Mouse (Mus musculus): ENCODE measurements at regions not wholly inside any gene's neighbourhood (a gene's known extent, or its start where the extent isn't known, plus 50 kb on each side); places are given as distances from the start of the nearest gene placed in this dataset.

- dilution Hi-C loops (cut with MboI; ENCODE audit: extremely low pct_ligation_motif_present, extremely low pct_unique_long_range_greater_than_20kb, low sequenced_read_pairs), result no loop called here
- no peak overlapping the region for H3K4me3 ChIP-seq (replicated peaks in 1 of 3; ENCODE audit: low read depth in 2 of 3, low read length in 2 of 3, poor library complexity in 1 of 3)
- H3K4me2 ChIP-seq (ENCODE audit: insufficient read depth, low read depth, poor library complexity, severe bottlenecking), result no peak overlapping the region
- peaks cover 2 to 7% of the 10 kb centered on the region in 2 experiments; a peak in 3 of 4 replicates for H3K4me1 ChIP-seq (ENCODE audit: control insufficient read depth in 1 of 2, insufficient read depth in 2 of 2)
- no peaks in the 10 kb centered on the region for H3K79me2 ChIP-seq (replicated peaks; ENCODE audit: control insufficient read depth, extremely low read depth, insufficient read depth, poor library complexity, severe bottlenecking)
- H3K9ac ChIP-seq (ENCODE audit: insufficient read depth, low read depth), result no peak overlapping the region
- no peak overlapping the region for H3K27ac ChIP-seq (ENCODE audit: insufficient read depth, low read depth)
- no peaks in the 10 kb centered on the region for H3K36me3 ChIP-seq (replicated peaks in 1 of 2; ENCODE audit: control insufficient read depth in 1 of 2, insufficient read depth in 1 of 2, low read length in 1 of 2)
- no peaks in the 10 kb centered on the region for H3K27me3 ChIP-seq (replicated peaks)
- no peak for DNase-seq (ENCODE audit: extremely low read depth)
- no peak for TF ChIP-seq MAX (IDR thresholded peaks at IDR 0.05; ENCODE audit: low read length)
- no peak for TF ChIP-seq RAD21 (IDR thresholded peaks at IDR 0.05; ENCODE audit: low read depth, low read length)
- no peak for TF ChIP-seq RCOR1 (conservative IDR thresholded peaks at IDR 0.05; ENCODE audit: low read depth, low read length)
- no peak for TF ChIP-seq USF2 (conservative IDR thresholded peaks at IDR 0.05; ENCODE audit: low read depth, low read length)
- no peak for TF ChIP-seq SIN3A (IDR thresholded peaks at IDR 0.05; ENCODE audit: low read length)
- no peak for TF ChIP-seq UBTF (IDR thresholded peaks at IDR 0.05; ENCODE audit: low read depth, low read length)
- TF ChIP-seq E2F4 (IDR thresholded peaks at IDR 0.05; ENCODE audit: insufficient replicate concordance, low read depth, low read length), result no peak
- TF ChIP-seq TCF12 (IDR thresholded peaks at IDR 0.05; ENCODE audit: low read depth, low read length), result no peak
- TF ChIP-seq USF1 (IDR thresholded peaks at IDR 0.05; ENCODE audit: low read depth, low read length), result no peak
- no peak for TF ChIP-seq POLR2AphosphoS2 (IDR thresholded peaks at IDR 0.05; ENCODE audit: low read depth, low read length)
- in situ Hi-C loops (cut with MboI; ENCODE audit: low pct_ligation_motif_present, low pct_unique_long_range_greater_than_20kb, low sequenced_read_pairs), result no loop called here
- no peaks in the 10 kb centered on the region for H3K9me3 ChIP-seq (replicated peaks; ENCODE audit: low read length)
Measured at GRCm38 (mm10) chr12:36790866-36791265, 317.5 kb upstream of the Meox2 start.

DNA sequence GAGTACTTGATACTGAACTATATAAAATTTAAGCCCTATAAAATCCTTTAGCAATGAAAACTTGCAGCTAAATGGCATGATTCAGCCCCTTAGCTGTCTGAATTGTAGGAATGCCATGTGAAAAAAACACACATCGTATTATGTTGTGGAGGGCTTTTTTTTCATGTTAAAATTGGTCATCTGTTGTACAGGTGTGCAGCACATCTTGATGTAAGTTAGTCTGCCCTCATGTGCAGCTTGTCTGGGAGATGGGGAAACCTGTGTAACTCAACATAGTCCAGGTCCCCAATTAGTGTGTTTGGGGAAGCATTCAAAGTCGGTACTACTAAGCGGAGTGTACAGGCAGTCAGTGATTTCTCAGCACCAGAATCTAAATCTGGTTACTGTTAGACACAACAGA, 316.9 kb upstream of the Meox2 start:
- Histone ChIP-seq H3K9me3 (replicated peaks; ENCODE audit: low read length) (no peaks in the 10 kb centered on the region), H3K36me3 (replicated peaks in 1 of 2; ENCODE audit: control insufficient read depth in 1 of 2, insufficient read depth in 1 of 2, low read length in 1 of 2) (no peaks in the 10 kb centered on the region), H3K9ac (ENCODE audit: insufficient read depth, low read depth) (no peak overlapping the region), H3K27ac (ENCODE audit: insufficient read depth, low read depth) (no peak overlapping the region), H3K4me3 (replicated peaks in 1 of 3; ENCODE audit: low read depth in 2 of 3, low read length in 2 of 3, poor library complexity in 1 of 3) (no peak overlapping the region), H3K4me2 (ENCODE audit: insufficient read depth, low read depth, poor library complexity, severe bottlenecking) (no peak overlapping the region), H3K27me3 (replicated peaks) (no peaks in the 10 kb centered on the region), H3K4me1 (ENCODE audit: control insufficient read depth in 1 of 2, insufficient read depth in 2 of 2) (peaks cover 2 to 7% of the 10 kb centered on the region in 2 experiments; a peak in 3 of 4 replicates), H3K79me2 (replicated peaks; ENCODE audit: control insufficient read depth, extremely low read depth, insufficient read depth, poor library complexity, severe bottlenecking) (no peaks in the 10 kb centered on the region)
- dilution Hi-C loops (cut with MboI; ENCODE audit: extremely low pct_ligation_motif_present, extremely low pct_unique_long_range_greater_than_20kb, low sequenced_read_pairs), result no loop called here
- TF ChIP-seq EP300 (IDR thresholded peaks at IDR 0.05; ENCODE audit: low read length), result no peak
- no peak for TF ChIP-seq MYC (IDR thresholded peaks at IDR 0.05; ENCODE audit: low read depth, low read length)
- TF ChIP-seq USF1 (IDR thresholded peaks at IDR 0.05; ENCODE audit: low read depth, low read length), result no peak
- TF ChIP-seq CTCF (conservative IDR thresholded peaks at IDR 0.05 in 1 of 2, IDR thresholded peaks at IDR 0.05 in 1 of 2; ENCODE audit: low read depth in 2 of 2, low read length in 2 of 2), result no peak
- no peak for TF ChIP-seq PAX5 (IDR thresholded peaks at IDR 0.05; ENCODE audit: low read length)
- no peak for TF ChIP-seq ZMIZ1 (IDR thresholded peaks at IDR 0.05; ENCODE audit: low read depth, low read length)
- no peak for TF ChIP-seq UBTF (IDR thresholded peaks at IDR 0.05; ENCODE audit: low read depth, low read length)
- no peak for TF ChIP-seq BHLHE40 (IDR thresholded peaks at IDR 0.05; ENCODE audit: low read depth, low read length)
- TF ChIP-seq MAX (IDR thresholded peaks at IDR 0.05; ENCODE audit: low read length), result no peak
- no peak for TF ChIP-seq NRF1 (IDR thresholded peaks at IDR 0.05; ENCODE audit: low read depth, low read length)
- no peak for TF ChIP-seq JUND (conservative IDR thresholded peaks at IDR 0.05; ENCODE audit: low read depth, low read length)
- no peak for TF ChIP-seq CHD1 (IDR thresholded peaks at IDR 0.05; ENCODE audit: low read depth, low read length)
- no peak for TF ChIP-seq ETS1 (conservative IDR thresholded peaks at IDR 0.05; ENCODE audit: low read depth, low read length)
- TF ChIP-seq HCFC1 (IDR thresholded peaks at IDR 0.05; ENCODE audit: low read depth, low read length), result no peak
- TF ChIP-seq E2F4 (IDR thresholded peaks at IDR 0.05; ENCODE audit: insufficient replicate concordance, low read depth, low read length), result no peak
- no peak for TF ChIP-seq POLR2AphosphoS2 (IDR thresholded peaks at IDR 0.05; ENCODE audit: low read depth, low read length)
- no peak for DNase-seq (ENCODE audit: extremely low read depth)
- in situ Hi-C loops (cut with MboI; ENCODE audit: low pct_ligation_motif_present, low pct_unique_long_range_greater_than_20kb, low sequenced_read_pairs), result no loop called here
